Mouse (Mus musculus) heart, embryonic 15.5 days (tissue): ENCODE results near the gene Myl4. TPM values are rescaled to one million over a fixed set of nuclear protein-coding genes. Genes with fewer than 3 reads are reported as not detected.

Experiments
- ATAC-seq: fragments of 200-750 bp; cut with Nextera tagmentation; replicated peaks from 2 replicates; pipeline ENCODE4 v1.8.0; 2017; ENCODE audit warnings: low read depth, moderate TSS enrichment; ENCODE audit not compliant: insufficient number of reproducible peaks, insufficient read depth, low FRiP score
- H3K27ac ChIP-seq: fragments of 300-500 bp; sonication (generic); 2 replicates; pipeline ENCODE4 v1.5.1; 2015; ENCODE audit warnings: mild to moderate bottlenecking, inconsistent platforms
- H3K27me3 ChIP-seq: fragments of 300-500 bp; sonication (generic); 2 replicates; pipeline ENCODE4 v1.6.1; 2015; ENCODE audit warnings: inconsistent platforms
- H3K36me3 ChIP-seq: fragments of 300-500 bp; sonication (generic); 2 replicates; pipeline ENCODE4 v1.6.1; 2015; ENCODE audit warnings: mild to moderate bottlenecking, inconsistent platforms
- H3K4me1 ChIP-seq: fragments of 300-500 bp; sonication (generic); replicated peaks from 2 replicates; pipeline ENCODE4 v1.6.1; 2015; ENCODE audit warnings: inconsistent platforms
- H3K4me2 ChIP-seq: fragments of 300-500 bp; sonication (generic); 2 replicates; pipeline ENCODE4 v1.6.1; 2015; ENCODE audit warnings: inconsistent platforms, mild to moderate bottlenecking, moderate library complexity
- H3K4me3 ChIP-seq: fragments of 300-500 bp; sonication (generic); 2 replicates; pipeline ENCODE4 v1.5.1; 2015; ENCODE audit warnings: mild to moderate bottlenecking, inconsistent platforms
- H3K9ac ChIP-seq: fragments of 300-500 bp; sonication (generic); 2 replicates; pipeline ENCODE4 v1.6.1; 2015; ENCODE audit warnings: mild to moderate bottlenecking, inconsistent platforms
- H3K9me3 ChIP-seq: fragments of 300-500 bp; sonication (generic); replicated peaks from 2 replicates; pipeline ENCODE4 v1.6.1; 2016; ENCODE audit warnings: inconsistent platforms
- WGBS: fragments of 180-500 bp; shearing (Covaris S2); methylation state at CpG from one replicate; pipeline ENCODE4 v1.1.7; 2015; ENCODE audit warnings: mixed read lengths; 5-methylcytosine and 5-hydroxymethylcytosine counted together
- polyA plus RNA-seq: library from polyadenylated mRNA; unstranded; fragments of >200 nt; fragmentation: Nextera tagmentation; extraction: Ambion mirVana; gene quantifications from 2 replicates; pipeline ENCODE4 v1.2.1, GENCODE M21; 2015

Myl4 gene
- polyA plus RNA-seq, 1 experiment from 2014 or later: 1,694 TPM

DNA sequence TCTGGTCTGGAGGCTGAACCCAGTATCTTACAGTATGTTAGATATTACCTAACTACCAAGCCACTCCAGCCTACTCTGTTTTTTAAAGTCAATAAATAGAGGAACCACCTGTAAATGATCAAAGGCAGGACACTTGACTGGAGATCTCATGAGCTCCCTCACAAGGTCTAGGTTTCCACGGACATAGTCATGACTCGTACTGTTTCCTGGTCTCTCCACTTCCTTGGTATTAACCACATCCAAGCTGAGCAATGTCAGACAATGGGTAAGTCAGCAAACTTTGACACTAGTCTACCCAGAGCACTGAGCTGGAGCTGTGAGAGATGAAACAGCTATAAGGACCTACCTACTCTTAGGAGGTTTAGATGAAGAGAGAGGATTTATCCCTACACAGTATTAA is 88.4 kb downstream of the Myl4 start:
- no peaks in the 10 kb centered on the region for H3K27me3 ChIP-seq
- no peak for ATAC-seq
- no peaks in the 10 kb centered on the region for H3K4me1 ChIP-seq
- H3K9ac ChIP-seq: no peak overlapping the region
- H3K4me2 ChIP-seq: no peak overlapping the region
- no peaks in the 10 kb centered on the region for H3K36me3 ChIP-seq
- H3K27ac ChIP-seq: no peak overlapping the region
- 61% methylated on average over 2 of the region's 2 CpGs for WGBS
- no peak overlapping the region for H3K4me3 ChIP-seq
- no peaks in the 10 kb centered on the region for H3K9me3 ChIP-seq

DNA sequence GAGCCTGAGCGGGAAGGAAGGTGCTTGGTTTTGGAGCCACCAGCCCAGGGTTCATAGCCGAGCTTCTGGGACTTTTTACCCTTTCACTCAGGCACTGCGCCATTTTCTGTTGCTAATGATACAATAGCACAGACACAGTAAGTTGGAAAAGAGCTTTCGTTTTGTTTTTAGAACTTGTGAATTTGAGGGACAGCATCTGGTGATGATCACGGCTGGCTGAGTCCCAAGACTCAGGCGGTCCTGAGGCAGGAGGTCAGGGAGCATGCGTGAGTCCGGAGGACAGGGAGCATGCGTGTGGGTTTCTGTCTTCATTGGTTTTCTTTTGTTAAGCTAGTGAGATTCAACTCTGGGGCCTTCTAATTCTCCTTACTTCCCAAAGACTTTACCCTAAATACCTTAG is 89.2 kb downstream of the Myl4 start:
- H3K4me1 ChIP-seq: no peaks in the 10 kb centered on the region
- H3K27ac ChIP-seq: no peak overlapping the region
- H3K36me3 ChIP-seq: no peaks in the 10 kb centered on the region
- no peak for ATAC-seq
- no peaks in the 10 kb centered on the region for H3K9me3 ChIP-seq
- no peaks in the 10 kb centered on the region for H3K27me3 ChIP-seq
- WGBS: 73% methylated on average over 9 of the region's 9 CpGs
- no peak overlapping the region for H3K9ac ChIP-seq
- no peak overlapping the region for H3K4me2 ChIP-seq
- H3K4me3 ChIP-seq: no peak overlapping the region

DNA sequence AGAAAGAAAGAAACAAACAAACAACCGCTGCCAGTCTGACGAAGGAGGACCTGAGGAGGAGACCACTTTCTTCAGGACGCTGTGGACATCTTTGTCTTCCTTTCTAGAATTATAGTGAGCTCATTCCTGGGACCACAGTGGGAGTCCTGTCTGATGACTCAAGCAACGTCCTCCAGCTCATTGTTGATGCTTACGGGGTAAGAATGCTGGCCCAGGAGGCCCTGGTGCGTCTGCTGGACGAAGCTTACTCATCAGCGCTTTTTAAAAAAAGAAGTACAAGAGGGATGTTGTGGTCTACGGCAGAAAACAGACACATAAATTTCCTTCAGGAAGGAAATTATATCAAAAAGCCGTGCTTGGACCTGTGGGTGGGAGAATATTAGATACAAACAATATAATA is 90.4 kb downstream of the Myl4 start:
- H3K4me2 ChIP-seq: no peak overlapping the region
- H3K4me3 ChIP-seq: no peak overlapping the region
- H3K27me3 ChIP-seq: no peaks in the 10 kb centered on the region
- no peak for ATAC-seq
- no peak overlapping the region for H3K9ac ChIP-seq
- H3K36me3 ChIP-seq: no peaks in the 10 kb centered on the region
- 76% methylated on average over 10 of the region's 10 CpGs for WGBS
- no peak overlapping the region for H3K27ac ChIP-seq
- no peaks in the 10 kb centered on the region for H3K4me1 ChIP-seq
- H3K9me3 ChIP-seq: no peaks in the 10 kb centered on the region

DNA sequence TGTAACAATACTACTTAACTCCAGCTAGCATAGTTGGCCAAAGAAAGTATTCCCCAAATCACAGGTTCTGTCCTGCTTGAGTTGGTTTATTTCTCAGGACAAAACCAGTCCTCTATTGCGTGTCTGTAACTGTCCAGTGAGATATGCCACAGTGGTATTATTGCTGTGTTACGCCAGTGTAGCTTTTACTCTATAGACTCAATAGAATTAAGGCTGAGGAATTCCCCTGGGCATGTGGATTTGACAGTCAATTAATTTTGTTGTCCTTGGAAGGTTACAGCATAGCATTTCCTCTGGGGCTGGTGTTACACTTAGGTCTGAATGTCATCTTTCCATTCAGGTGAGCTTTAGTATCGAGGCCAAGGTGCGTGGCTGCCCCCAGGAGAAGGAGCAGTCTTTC is 92.8 kb downstream of the Myl4 start:
- ATAC-seq: no peak
- H3K4me1 ChIP-seq: no peaks in the 10 kb centered on the region
- H3K36me3 ChIP-seq: no peaks in the 10 kb centered on the region
- 85% methylated on average over 4 of the region's 4 CpGs for WGBS
- H3K27ac ChIP-seq: no peak overlapping the region
- H3K9me3 ChIP-seq: no peaks in the 10 kb centered on the region
- no peak overlapping the region for H3K4me2 ChIP-seq
- no peak overlapping the region for H3K9ac ChIP-seq
- H3K27me3 ChIP-seq: no peaks in the 10 kb centered on the region
- no peak overlapping the region for H3K4me3 ChIP-seq

Other genes with a start within 250 kb of the Myl4 start
- 11.7 and 15.0 TPM in 2 replicates for gene Kansl1, start 81.8 kb upstream of the Myl4 start, polyA plus RNA-seq
- gene Cdc27, start within 50 bp of the Myl4 start, polyA plus RNA-seq: 25.7 and 28.8 TPM in 2 replicates
- 3.7 and 5.4 TPM in 2 replicates for gene Itgb3, start 57.3 kb downstream of the Myl4 start, polyA plus RNA-seq
- 0.01 TPM in 2 replicates for gene Gm11639, start 135.0 kb downstream of the Myl4 start, polyA plus RNA-seq